Mouse (Mus musculus): ENCODE measurements around the gene BC051142. TPM values are rescaled to one million over a fixed set of nuclear protein-coding genes. Genes with fewer than 3 reads are reported as not detected.

The BC051142 gene
- 1 to 10 TPM; 3.5 to 6.1 (median 4.5) TPM for total RNA-seq (2022)

DNA sequence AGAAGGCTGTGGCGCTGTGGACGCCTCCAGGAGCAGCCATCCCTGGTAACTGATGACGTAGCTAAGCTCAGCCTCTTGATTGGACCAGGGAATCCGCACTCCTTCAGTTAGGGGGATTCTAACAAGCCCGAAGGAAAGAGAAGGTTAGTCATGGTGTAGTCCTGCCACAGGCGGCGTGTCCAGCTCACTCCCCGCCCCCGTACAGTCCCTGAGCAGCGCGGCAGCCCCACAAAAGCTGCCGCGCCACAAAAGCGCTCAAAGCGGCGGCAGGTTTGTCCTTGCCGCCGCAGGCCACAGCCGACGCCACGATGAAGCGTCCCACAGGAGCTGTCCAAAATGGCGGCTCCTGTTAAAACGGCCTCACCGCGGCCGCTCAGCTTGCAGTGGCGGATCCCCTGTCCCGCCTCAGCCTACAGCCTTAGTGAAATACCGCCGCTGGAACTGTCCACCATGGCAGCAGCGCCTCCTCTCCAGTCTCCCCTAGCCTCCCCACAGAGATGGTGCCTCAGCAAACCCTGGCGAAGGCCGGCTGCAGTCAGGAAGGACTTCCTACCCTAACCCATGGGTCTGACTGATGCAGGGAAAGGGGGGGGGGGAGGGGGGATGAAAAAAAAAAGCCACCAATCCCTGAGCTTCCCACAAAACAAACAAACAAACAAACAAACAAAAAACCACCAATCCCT, at the start of gene BC051142:
TSS of gene BC051142 (plus strand) at position 110 of the 683 bp plus-strand sequence.
- DNase-seq (ENCODE audit: low spot score in 2 of 2): peak; percentile 84 to 87

DNA sequence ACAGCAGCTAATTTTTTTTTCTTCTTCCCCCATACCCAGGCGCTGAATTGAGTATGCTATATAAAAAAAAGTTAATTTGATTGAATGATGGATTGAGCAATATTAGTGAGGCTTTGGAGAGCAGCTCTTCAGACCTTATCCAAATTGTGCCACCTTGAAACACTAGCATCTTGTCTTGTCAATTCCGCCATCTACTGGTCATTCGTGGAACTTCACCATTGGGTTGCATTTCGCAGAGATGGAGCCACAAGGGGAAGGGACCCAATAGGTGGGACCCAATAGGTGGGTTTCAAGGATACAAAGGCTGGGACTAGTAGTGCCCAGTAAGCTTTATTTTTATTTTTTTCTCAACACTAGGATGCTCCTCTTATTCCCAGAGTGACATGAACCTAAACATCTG, 49.2 kb upstream of the BC051142 start:
- DNase-seq (ENCODE audit: low spot score in 2 of 2): peak; percentile 36 to 81

DNA sequence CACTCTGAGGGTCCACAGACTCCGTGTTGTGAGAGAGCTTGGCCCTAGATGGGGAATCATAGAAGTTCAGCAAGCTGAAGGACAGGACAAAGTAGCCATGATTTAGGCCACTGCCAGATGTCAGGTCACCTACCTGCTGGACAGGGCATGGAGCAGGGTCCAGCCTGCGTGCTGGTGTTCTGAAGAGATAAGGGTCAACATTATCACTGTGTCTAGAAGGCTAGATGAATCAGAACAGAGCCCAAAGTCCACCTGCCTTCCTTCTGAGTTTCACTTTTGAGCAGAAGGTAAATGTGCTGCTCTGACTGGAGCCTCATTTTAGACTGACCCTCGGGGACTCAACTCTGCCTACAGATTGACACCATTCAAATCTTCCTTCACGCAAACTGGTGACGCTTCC, 44.1 kb upstream of the BC051142 start, which contains the start of gene Btnl2:
TSS of gene Btnl2 (plus strand) at position 284 of the 400 bp plus-strand sequence.
- DNase-seq (ENCODE audit: low spot score in 2 of 2): no peak

DNA sequence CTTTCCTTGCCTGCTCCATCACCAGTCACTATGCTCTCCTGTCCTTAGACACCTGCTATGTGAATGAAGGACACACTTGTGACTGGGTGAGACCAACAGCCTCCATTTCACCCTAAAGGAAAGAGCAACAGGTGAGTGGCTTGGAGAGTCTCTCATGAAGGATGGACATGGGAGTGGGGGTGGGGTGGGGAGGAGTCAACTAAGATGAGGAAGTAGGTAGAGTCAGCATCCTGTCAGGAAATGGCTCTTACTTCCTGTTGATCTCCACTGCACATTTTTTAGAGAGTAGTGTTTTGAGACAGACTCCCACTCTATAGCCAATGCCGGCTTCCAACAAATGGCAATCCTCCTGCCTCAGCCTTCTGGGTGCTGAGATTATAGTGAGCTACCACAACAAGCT, 43.7 kb upstream of the BC051142 start:
- no peak for DNase-seq (ENCODE audit: low spot score in 2 of 2)

DNA sequence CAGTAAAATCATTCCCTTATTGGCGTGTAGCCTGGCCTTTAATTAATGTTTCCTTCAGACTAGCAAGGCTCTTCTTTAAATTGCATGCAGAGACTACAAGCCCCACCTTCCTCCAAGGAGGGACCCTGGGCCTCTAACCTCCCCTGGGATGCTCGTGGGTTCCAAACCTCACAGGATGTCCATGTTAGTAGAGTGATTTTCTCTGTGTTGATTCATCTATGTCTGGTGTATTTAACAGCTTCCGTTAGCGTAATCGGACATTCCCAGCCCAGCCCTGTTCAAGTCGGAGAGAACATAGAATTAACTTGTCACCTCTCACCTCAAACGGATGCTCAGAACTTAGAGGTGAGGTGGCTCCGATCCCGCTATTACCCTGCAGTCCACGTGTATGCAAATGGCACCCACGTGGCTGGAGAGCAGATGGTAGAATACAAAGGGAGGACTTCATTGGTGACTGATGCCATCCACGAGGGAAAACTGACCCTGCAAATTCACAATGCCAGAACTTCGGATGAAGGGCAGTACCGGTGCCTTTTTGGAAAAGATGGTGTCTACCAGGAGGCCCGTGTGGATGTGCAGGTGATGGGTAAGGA, 35.6 kb upstream of the BC051142 start:
- DNase-seq (ENCODE audit: low spot score in 2 of 2): no peak

DNA sequence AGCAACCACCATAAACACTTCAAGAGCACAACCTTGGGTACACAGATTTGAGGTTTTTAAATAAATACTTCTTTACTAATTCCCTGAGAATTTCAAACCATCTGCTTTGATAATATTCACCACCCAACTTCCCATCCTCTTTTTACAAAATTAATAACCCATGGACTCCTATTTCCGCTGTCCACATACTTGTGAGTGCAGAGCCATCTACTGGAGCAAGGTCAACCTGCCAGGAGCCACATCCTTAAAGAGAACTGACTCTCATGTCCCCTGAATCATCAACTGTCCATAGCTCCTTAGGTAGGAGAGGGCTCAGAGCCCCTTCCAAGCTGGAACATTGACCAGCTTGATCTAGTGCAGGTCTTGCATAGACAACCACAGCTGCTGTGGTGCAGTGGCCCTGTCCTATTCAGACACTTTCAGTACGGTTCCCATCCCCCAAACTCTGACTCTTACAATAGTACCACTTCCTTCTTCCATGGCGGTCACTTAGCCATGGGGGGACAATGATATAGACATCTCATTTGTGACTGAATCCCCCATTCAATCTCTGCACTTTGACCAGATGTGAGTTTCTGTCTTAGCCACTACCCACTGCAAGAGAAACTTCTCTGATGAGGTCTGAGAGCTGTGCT, 34.8 kb upstream of the BC051142 start:
- DNase-seq (ENCODE audit: low spot score in 2 of 2): no peak

DNA sequence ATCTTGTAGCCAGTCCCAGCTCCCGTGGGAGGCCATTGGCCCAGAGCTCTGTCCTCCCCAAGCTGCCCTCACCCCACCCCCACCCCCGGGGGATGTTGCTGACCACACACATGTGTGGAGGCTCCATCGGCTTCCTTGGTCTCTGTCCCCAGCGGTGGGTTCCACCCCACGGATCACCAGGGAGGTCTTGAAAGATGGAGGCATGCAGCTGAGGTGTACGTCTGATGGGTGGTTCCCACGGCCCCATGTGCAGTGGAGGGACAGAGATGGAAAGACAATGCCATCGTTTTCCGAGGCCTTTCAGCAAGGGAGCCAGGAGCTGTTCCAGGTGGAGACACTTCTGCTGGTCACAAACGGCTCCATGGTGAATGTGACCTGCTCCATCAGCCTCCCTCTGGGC, 33.6 kb upstream of the BC051142 start:
- no peak for DNase-seq (ENCODE audit: low spot score in 2 of 2)

DNA sequence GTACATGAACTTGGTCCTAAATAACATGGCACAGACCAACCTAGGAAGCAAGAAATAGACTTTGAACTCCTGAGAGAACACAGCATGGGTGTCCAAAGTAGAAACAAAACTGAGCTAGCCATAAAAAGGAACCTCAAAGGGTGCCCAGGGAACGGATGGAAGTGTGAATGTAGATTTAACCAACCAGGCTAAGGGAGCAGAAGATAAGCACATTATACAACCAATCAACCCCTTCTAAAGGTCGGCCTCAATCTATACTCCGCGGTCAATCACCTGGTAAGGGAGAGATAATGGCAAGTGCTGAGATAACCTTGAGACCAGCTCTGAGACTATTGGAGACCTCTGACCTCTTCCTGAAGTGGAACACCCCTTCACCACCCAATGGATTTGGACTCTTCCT, 28.1 kb upstream of the BC051142 start:
- DNase-seq (ENCODE audit: low spot score in 2 of 2): no peak

DNA sequence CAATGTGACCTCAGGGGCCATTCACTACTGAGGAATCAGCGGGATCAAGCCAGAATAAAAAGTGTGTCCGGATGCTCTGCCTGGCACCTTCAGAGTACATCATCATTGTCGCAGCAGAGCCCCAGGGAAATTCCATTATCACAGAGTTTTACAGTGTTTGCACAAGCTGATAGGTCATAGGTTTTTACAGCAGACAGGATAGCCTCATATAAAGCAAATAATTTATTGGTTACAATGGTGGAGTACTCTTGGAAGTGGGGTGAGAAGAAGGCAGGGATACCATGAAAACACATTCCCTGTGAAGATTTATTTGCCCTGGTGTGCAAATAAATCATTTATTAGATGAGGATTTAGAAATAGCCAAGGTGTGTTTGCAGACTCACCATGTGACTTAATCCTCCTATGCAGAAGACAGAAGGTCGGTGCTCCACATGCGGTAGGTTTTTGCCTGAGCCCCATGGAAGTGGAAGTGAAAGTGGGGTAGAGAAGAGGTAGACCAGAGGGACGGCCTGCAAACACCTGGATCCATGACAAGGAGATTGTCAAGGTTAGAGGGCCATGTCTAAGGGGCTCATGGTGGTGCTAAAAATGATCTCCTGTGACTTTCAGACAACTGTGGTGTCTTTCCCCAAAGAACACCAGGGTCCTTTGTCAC, 25.4 kb upstream of the BC051142 start:
- DNase-seq (ENCODE audit: low spot score in 2 of 2): no peak

DNA sequence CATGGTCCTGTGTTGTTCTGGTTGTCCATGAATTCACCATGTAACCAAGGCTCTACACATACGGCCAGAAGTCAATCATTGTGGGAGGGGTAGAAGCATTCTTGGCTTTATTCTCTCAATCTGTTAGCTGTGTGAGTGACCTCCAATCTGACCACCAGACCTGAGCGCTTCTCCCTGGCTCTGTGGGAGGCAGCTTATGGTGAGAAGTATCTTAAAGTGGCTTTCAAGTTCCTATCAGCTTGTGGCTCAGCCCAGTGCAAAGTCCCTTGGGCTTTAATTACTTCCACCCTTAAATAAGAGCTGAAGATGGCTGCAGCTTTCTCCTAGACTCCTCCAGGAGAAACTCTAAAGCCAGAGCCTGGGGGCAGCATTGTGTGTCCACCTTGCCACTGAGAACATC, 21.8 kb upstream of the BC051142 start, which contains the start of gene Btnl1:
TSS of gene Btnl1 (plus strand) at position 286 of the 400 bp plus-strand sequence.
- no peak for DNase-seq (ENCODE audit: low spot score in 2 of 2)

DNA sequence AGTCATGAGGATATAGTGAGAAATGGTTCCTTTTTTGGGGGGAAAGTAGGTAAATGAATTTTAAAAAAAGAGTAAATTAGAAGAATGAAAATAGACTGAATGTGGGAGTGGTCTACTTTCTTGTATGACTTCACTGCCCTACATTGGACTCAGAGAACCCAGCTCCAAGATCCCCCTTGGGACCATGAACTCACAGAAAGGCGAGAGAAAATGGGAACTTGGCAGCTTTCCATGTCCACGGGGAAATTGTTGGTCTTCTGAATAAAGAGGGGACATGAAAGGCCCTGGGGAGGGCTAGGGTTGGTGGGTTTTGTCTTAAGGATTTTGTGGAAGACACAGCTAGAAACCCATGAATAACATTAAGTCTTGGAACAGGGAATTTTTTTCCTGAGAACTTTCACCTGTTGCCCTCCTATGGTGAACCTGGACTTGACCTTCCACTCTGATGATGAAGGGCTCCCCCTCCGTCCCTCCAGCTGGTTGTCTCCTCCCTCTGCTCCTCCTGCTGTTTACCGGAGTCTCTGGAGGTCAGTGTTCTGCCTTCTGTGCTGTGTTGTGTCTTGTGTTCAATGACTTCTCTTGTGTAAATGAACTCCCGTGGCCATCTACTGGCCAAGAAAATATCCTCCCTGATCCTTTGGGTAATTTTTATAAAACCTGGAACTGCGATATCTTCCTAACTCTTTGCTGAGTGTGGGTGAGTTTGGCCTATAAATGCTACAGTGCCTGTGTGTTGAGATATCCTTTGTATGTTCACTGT, 21.0 kb upstream of the BC051142 start:
- DNase-seq (ENCODE audit: low spot score in 2 of 2): no peak

DNA sequence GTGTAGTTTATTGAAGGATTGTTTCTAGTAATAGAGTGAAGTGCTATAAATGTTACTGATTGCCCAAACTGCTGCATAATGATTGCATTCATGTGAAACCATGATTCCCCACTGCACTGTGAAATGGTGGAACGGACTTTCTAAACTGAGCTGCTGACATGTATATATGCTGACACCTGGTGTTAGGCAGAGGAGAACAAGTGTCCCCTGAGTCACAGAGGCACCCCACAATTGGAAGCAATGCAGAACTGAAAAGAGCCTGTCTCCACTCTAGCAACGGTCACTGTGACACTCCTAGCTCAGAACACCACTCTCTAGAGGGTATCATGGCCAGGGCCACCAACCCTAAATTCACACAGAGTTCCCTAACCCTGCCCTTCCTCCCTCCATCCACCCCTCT, 19.9 kb upstream of the BC051142 start:
- DNase-seq (ENCODE audit: low spot score in 2 of 2): no peak

DNA sequence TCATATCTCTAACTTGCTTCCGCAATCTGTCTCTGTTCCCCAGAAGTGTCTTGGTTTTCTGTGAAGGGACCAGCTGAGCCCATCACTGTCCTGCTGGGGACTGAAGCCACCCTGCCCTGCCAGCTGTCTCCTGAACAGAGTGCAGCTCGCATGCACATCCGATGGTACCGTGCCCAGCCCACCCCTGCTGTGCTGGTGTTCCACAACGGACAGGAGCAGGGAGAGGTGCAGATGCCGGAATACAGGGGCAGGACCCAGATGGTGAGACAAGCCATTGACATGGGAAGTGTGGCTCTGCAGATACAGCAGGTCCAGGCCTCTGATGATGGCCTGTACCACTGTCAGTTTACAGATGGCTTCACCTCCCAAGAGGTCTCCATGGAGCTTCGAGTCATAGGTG, 19.2 kb upstream of the BC051142 start:
- DNase-seq (ENCODE audit: low spot score in 2 of 2): no peak

DNA sequence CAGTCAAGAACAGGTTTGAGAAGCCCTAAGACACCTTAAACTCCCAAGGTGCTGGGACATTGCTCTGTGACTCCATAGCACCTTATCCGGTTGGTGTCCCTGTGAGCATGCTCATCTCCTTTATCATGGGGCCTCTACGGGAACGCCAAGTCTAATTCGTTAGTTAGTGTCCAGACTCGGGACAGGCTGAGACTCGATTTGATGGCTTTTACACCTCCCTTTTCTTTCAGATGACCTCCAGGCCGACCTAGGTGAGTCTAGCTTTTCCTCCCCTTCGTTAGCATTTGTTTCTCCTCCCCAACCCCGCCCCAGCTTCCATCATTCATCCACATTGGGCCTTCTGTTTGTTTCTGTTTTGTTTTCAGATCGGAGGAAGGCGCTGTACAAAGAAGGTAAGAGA, 16.7 kb upstream of the BC051142 start:
- DNase-seq (ENCODE audit: low spot score in 2 of 2): no peak

DNA sequence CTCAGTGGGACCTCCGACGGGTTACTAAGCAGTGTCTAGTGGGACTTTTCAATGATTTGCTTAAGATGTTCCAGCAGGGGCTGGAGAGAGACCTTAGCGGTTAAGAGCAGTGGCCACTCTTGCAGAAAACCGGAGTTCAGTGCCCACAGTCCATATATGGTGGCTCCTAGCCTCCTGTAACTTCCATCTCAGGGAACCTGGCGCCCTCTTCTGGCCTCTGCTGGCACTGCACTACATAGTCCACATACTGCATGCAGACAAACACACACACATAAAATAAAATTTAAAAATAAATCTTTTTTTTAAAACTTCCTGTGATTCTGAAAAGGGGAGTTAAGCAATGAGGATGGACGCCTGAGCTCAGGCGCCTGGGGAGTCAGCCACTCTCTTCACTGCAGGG, 15.4 kb upstream of the BC051142 start:
- DNase-seq (ENCODE audit: low spot score in 2 of 2): no peak

DNA sequence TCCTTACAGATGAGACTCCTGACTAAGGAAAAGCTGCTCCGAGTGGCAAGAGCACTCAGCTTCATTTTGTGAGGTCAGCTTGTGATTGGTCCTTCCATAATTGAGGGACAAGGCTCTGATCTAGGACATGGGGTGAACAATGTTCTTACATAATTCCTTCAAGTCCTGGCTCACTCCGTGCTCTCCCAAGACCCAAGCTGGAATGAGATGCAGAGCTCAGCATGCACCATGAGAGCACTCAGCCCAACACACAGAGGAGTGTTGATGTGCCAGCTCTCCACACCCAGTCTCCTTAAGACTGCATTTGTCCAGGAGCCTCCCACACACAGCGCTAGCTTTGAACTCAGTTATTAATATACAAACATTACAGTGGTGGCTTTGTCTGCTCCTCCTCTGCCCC, 13.9 kb upstream of the BC051142 start:
- no peak for DNase-seq (ENCODE audit: low spot score in 2 of 2)

DNA sequence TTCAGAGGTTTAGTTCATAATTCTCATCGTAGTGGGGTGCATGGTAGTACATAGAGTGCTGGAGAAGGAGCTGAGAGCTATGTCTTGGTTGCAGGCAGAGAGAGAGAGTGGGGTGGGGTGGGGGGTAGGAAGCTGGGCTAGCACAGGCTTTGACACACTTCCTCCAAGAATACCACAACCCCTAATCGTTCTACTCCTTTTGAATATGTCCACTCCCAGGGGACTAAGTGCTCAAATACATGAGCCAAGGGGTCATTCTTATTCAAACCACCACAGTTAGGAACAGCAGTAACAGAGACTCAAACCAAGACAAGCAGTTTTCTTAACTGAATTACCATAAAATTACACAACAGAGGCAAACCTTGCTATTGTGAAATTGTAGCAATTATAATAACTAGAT, 12.0 kb upstream of the BC051142 start:
- no peak for DNase-seq (ENCODE audit: low spot score in 2 of 2)

DNA sequence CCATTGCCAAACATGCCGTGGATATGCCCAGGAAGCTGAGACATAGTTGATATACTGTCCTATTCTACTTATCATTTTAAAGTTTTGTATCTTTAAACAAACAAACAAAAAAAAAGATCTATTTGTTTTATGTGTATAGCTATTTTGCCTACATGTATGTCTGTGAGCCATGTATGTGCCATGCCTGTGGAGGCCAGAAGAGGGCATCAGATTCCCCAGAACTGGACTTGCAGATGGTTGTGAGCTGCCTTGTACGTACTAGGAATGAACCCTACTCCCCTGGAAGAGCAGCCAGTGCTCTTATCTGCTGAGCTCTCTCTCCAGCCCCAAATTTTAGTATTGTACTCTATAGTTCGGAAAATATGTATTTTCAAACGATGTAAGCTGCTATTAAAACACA, 10.1 kb upstream of the BC051142 start:
- no peak for DNase-seq (ENCODE audit: low spot score in 2 of 2)

DNA sequence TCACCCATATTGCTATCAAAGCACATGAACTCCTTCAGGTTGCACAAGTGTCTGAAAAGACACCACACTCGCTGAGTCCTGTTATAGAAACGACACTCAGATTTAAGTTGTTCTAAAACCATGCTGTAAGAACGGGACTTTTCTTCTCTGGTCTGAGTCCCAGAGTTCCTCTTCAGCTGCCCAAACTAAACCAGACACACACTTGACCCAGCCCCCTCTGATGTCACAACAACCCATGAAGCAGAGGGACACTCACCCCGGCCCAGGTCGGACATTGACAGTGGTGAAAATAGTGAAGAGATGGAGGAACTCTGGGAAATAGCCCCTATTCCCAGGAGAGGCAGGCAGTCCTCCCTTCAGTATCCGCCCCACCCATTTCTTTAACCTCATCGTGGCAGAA, 7.1 kb upstream of the BC051142 start:
- no peak for DNase-seq (ENCODE audit: low spot score in 2 of 2)

DNA sequence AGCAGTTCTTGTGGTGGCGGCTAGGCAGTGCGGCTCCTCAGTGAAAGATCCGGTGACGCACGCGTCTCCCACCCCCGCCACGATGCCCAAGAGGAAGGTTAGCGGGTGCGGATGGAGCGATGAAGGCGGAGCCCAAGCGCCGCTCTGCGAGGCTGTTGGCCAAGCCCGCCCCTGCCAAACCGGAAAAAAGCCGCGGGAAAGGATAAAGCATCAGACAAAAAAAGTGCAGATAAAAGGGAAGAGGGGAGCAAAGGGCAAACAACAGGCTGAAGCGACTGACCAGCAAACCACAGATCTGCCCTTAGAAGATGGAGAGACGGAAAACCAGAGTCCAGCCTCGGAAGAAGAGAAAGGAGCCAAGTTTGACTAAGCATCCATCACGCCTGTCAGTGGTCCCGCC, 6.3 kb upstream of the BC051142 start:
- no peak for DNase-seq (ENCODE audit: low spot score in 2 of 2)

DNA sequence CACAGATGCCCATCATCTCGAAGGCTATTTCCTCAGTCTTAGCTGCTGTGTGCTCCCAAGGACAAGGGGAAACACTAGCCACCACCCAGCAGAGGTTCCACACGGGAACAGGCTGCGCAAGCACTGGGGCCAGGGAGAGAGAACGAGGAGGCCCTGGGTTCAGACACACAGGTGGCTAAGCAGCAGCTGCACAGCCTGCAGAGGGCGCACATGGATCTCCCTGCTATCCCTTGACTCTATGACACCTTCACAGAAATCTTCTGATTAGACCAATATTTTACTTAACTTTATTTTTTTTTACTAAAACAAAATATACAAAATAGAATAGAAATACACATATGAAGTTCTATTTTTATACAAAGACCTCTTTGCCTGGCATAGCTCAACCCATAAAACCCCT, 1.3 kb upstream of the BC051142 start:
- DNase-seq (ENCODE audit: low spot score in 2 of 2): no peak
